Mouse (Mus musculus): ENCODE results near the gene Cyba. TPM values are rescaled to one million over a fixed set of nuclear protein-coding genes. Genes with fewer than 3 reads are reported as not detected.

The Cyba gene
- polyA plus RNA-seq, 1 experiment: 1,035 TPM

GRCm38 (mm10) chr8:122427607-122428006 lies 5.1 kb downstream of the Cyba start:
- no peak for TF ChIP-seq POLR2A (IDR thresholded peaks at IDR 0.05; ENCODE audit: borderline replicate concordance, low read depth, low read length)
- TF ChIP-seq CTCF (IDR thresholded peaks at IDR 0.05; ENCODE audit: low read depth, low read length): no peak
- Histone ChIP-seq H3K27ac (ENCODE audit: insufficient read depth, low read depth, low read length) (no peak overlapping the region), H3K4me3 (ENCODE audit: insufficient read depth, low read length) (no peak overlapping the region), H3K4me1 (ENCODE audit: control insufficient read depth, insufficient read depth, low read length) (peaks cover 17% of the 10 kb centered on the region)

DNA sequence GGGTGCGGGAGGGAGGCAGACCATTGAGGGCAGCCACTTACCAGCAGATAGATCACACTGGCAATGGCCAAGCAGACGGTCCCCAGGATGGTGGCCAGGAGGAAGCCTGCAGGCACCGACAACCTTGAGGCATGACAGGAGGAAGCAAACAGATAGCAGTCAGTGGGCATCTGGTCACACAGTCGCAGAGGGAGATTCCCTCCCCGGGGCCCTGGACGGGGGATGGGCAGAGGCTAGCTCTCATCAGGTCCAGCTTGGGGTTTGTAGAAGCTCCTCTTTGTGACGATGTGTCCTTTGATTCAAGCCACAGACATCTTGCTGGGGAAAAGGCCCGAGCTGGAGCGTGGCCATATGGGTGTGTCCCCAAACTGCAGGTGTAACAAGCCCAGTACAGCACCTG lies 6.6 kb downstream of the Cyba start:
- H3K4me3 ChIP-seq (ENCODE audit: insufficient read depth, low read length): no peak overlapping the region
- peaks cover 15% of the 10 kb centered on the region for H3K4me1 ChIP-seq (ENCODE audit: control insufficient read depth, insufficient read depth, low read length)
- TF ChIP-seq CTCF (IDR thresholded peaks at IDR 0.05; ENCODE audit: low read depth, low read length) (no peak), POLR2A (IDR thresholded peaks at IDR 0.05; ENCODE audit: borderline replicate concordance, low read depth, low read length) (no peak)
- no peak overlapping the region for H3K27ac ChIP-seq (ENCODE audit: insufficient read depth, low read depth, low read length)

GRCm38 (mm10) chr8:122423659-122424058 lies 9.1 kb downstream of the Cyba start:
- no peak overlapping the region for H3K27ac ChIP-seq (ENCODE audit: insufficient read depth, low read depth, low read length)
- no peak overlapping the region for H3K4me3 ChIP-seq (ENCODE audit: insufficient read depth, low read length)
- H3K4me1 ChIP-seq (ENCODE audit: control insufficient read depth, insufficient read depth, low read length): peaks cover 2% of the 10 kb centered on the region
- TF ChIP-seq CTCF (IDR thresholded peaks at IDR 0.05; ENCODE audit: low read depth, low read length): no peak
- TF ChIP-seq POLR2A (IDR thresholded peaks at IDR 0.05; ENCODE audit: borderline replicate concordance, low read depth, low read length): no peak

- Histone ChIP-seq H3K27ac (ENCODE audit: insufficient read depth, low read depth, low read length) (no peak overlapping the region), H3K4me1 (ENCODE audit: control insufficient read depth, insufficient read depth, low read length) (peaks cover under 1% of the 10 kb centered on the region; the same call in 1 of the 2 replicates), H3K4me3 (ENCODE audit: insufficient read depth, low read length) (no peak overlapping the region)
- TF ChIP-seq CTCF (IDR thresholded peaks at IDR 0.05; ENCODE audit: low read depth, low read length) (no peak), POLR2A (IDR thresholded peaks at IDR 0.05; ENCODE audit: borderline replicate concordance, low read depth, low read length) (no peak)
Measured at GRCm38 (mm10) chr8:122423217-122423616, 9.5 kb downstream of the Cyba start.

- Histone ChIP-seq H3K4me1 (ENCODE audit: control insufficient read depth, insufficient read depth, low read length) (peaks cover 6% of the 10 kb centered on the region), H3K4me3 (ENCODE audit: insufficient read depth, low read length) (no peak within 1 kb of the TSS), H3K27ac (ENCODE audit: insufficient read depth, low read depth, low read length) (no peak within 1 kb of the TSS)
- TF ChIP-seq POLR2A (IDR thresholded peaks at IDR 0.05; ENCODE audit: borderline replicate concordance, low read depth, low read length) (no peak), CTCF (IDR thresholded peaks at IDR 0.05; ENCODE audit: low read depth, low read length) (no peak)
Measured at GRCm38 (mm10) chr8:122421376-122422070, 11.2 kb downstream of the Cyba start, which contains the start of gene Il17c. Gene Il17c (plus strand): TSS chr8:122422020.

- no peak overlapping the region for H3K4me3 ChIP-seq (ENCODE audit: insufficient read depth, low read length)
- H3K4me1 ChIP-seq (ENCODE audit: control insufficient read depth, insufficient read depth, low read length): peaks cover 16% of the 10 kb centered on the region
- no peak overlapping the region for H3K27ac ChIP-seq (ENCODE audit: insufficient read depth, low read depth, low read length)
- TF ChIP-seq POLR2A (IDR thresholded peaks at IDR 0.05; ENCODE audit: borderline replicate concordance, low read depth, low read length): no peak
- no peak for TF ChIP-seq CTCF (IDR thresholded peaks at IDR 0.05; ENCODE audit: low read depth, low read length)
Measured at GRCm38 (mm10) chr8:122419881-122420555, 12.7 kb downstream of the Cyba start.

- no peak for TF ChIP-seq POLR2A (IDR thresholded peaks at IDR 0.05; ENCODE audit: borderline replicate concordance, low read depth, low read length)
- TF ChIP-seq CTCF (IDR thresholded peaks at IDR 0.05; ENCODE audit: low read depth, low read length): no peak
- H3K4me1 ChIP-seq (ENCODE audit: control insufficient read depth, insufficient read depth, low read length): peaks cover 25% of the 10 kb centered on the region
- peak overlapping the region; percentile 29 for H3K27ac ChIP-seq (ENCODE audit: insufficient read depth, low read depth, low read length)
- H3K4me3 ChIP-seq (ENCODE audit: insufficient read depth, low read length): no peak overlapping the region
Measured at GRCm38 (mm10) chr8:122415554-122415953, 17.2 kb downstream of the Cyba start.

DNA sequence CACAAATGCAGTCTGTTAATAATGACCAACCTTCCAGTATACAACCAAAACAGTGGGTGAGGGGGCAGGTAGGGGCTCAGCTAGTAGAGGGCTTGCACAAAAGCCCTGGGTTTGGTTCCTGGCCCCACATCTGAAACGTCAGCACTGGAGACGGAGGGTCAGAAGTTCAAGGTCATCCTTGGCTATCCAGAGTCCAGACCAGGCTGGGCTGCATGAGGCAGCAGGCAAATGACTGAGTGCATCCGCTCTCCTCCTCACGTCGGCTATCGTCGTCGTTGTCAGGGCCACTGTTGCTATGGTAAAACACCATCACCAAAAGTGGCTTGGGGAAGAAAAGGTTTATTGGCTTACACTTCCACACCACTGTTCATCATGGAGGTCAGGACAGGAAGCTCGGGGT lies 18.4 kb downstream of the Cyba start:
- peaks cover 25% of the 10 kb centered on the region for H3K4me1 ChIP-seq (ENCODE audit: control insufficient read depth, insufficient read depth, low read length)
- TF ChIP-seq POLR2A (IDR thresholded peaks at IDR 0.05; ENCODE audit: borderline replicate concordance, low read depth, low read length) (no peak), CTCF (IDR thresholded peaks at IDR 0.05; ENCODE audit: low read depth, low read length) (no peak)
- H3K4me3 ChIP-seq (ENCODE audit: insufficient read depth, low read length): no peak overlapping the region
- H3K27ac ChIP-seq (ENCODE audit: insufficient read depth, low read depth, low read length): no peak overlapping the region

- H3K4me1 ChIP-seq (ENCODE audit: control insufficient read depth, insufficient read depth, low read length): peaks cover 11% of the 10 kb centered on the region
- TF ChIP-seq CTCF (IDR thresholded peaks at IDR 0.05; ENCODE audit: low read depth, low read length): no peak
- TF ChIP-seq POLR2A (IDR thresholded peaks at IDR 0.05; ENCODE audit: borderline replicate concordance, low read depth, low read length): no peak
- no peak overlapping the region for H3K4me3 ChIP-seq (ENCODE audit: insufficient read depth, low read length)
- H3K27ac ChIP-seq (ENCODE audit: insufficient read depth, low read depth, low read length): peak overlapping the region; percentile 8; the same call in 1 of the 2 replicates
Measured at GRCm38 (mm10) chr8:122407678-122408077, 25.1 kb downstream of the Cyba start.

GRCm38 (mm10) chr8:122405146-122405805 lies 27.5 kb downstream of the Cyba start:
- no peak overlapping the region for H3K4me3 ChIP-seq (ENCODE audit: insufficient read depth, low read length)
- peaks cover 11% of the 10 kb centered on the region for H3K4me1 ChIP-seq (ENCODE audit: control insufficient read depth, insufficient read depth, low read length)
- no peak for TF ChIP-seq POLR2A (IDR thresholded peaks at IDR 0.05; ENCODE audit: borderline replicate concordance, low read depth, low read length)
- H3K27ac ChIP-seq (ENCODE audit: insufficient read depth, low read depth, low read length): no peak overlapping the region
